Mouse (Mus musculus) heart, embryonic 15.5 days (tissue): Measurements from ENCODE around the gene Smarcd3. TPM values are rescaled to one million over a fixed set of nuclear protein-coding genes. Genes with fewer than 3 reads are reported as not detected.

Source experiments
- ATAC-seq: fragments of 200-750 bp; cut with Nextera tagmentation; replicated peaks from 2 replicates; pipeline ENCODE4 v1.8.0; 2017; ENCODE audit warnings: low read depth, moderate TSS enrichment; ENCODE audit not compliant: insufficient number of reproducible peaks, insufficient read depth, low FRiP score
- H3K27ac ChIP-seq: fragments of 300-500 bp; sonication (generic); 2 replicates; pipeline ENCODE4 v1.5.1; 2015; ENCODE audit warnings: mild to moderate bottlenecking, inconsistent platforms
- H3K27me3 ChIP-seq: fragments of 300-500 bp; sonication (generic); 2 replicates; pipeline ENCODE4 v1.6.1; 2015; ENCODE audit warnings: inconsistent platforms
- H3K36me3 ChIP-seq: fragments of 300-500 bp; sonication (generic); 2 replicates; pipeline ENCODE4 v1.6.1; 2015; ENCODE audit warnings: mild to moderate bottlenecking, inconsistent platforms
- H3K4me1 ChIP-seq: fragments of 300-500 bp; sonication (generic); replicated peaks from 2 replicates; pipeline ENCODE4 v1.6.1; 2015; ENCODE audit warnings: inconsistent platforms
- H3K4me2 ChIP-seq: fragments of 300-500 bp; sonication (generic); 2 replicates; pipeline ENCODE4 v1.6.1; 2015; ENCODE audit warnings: inconsistent platforms, mild to moderate bottlenecking, moderate library complexity
- H3K4me3 ChIP-seq: fragments of 300-500 bp; sonication (generic); 2 replicates; pipeline ENCODE4 v1.5.1; 2015; ENCODE audit warnings: mild to moderate bottlenecking, inconsistent platforms
- H3K9ac ChIP-seq: fragments of 300-500 bp; sonication (generic); 2 replicates; pipeline ENCODE4 v1.6.1; 2015; ENCODE audit warnings: mild to moderate bottlenecking, inconsistent platforms
- H3K9me3 ChIP-seq: fragments of 300-500 bp; sonication (generic); replicated peaks from 2 replicates; pipeline ENCODE4 v1.6.1; 2016; ENCODE audit warnings: inconsistent platforms
- WGBS: fragments of 180-500 bp; shearing (Covaris S2); methylation state at CpG from one replicate; pipeline ENCODE4 v1.1.7; 2015; ENCODE audit warnings: mixed read lengths; 5-methylcytosine and 5-hydroxymethylcytosine counted together
- polyA plus RNA-seq: library from polyadenylated mRNA; unstranded; fragments of >200 nt; fragmentation: Nextera tagmentation; extraction: Ambion mirVana; gene quantifications from 2 replicates; pipeline ENCODE4 v1.2.1, GENCODE M21; 2015

Gene Smarcd3
- polyA plus RNA-seq, 1 experiment from 2014 or later, result 50.9 TPM

DNA sequence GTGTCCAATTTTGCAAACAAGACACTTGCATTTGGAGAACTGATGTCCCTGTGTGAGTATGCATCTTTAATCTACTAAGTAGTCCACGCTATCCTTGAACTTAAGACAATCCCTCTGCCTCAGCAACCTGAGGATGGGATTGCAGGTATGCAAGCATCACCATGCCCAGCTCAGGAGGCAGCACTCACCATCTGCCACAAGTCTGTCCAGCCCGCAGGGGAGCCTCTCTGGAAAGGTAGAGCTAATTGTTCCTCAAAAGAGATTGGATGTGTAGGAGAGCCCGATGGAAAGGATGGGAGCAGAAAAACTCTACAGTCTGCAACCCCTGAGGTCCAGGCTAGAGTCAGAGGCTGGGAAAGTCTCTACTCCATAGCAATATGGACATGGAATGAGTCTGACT lies 5.3 kb downstream of the Smarcd3 start:
- ATAC-seq, result no peak
- 81% methylated on average over 3 of the region's 3 CpGs for WGBS
- Histone ChIP-seq H3K4me3 (no peak overlapping the region), H3K36me3 (no peaks in the 10 kb centered on the region), H3K9me3 (no peaks in the 10 kb centered on the region), H3K27me3 (peaks cover 28% of the 10 kb centered on the region), H3K4me2 (no peak overlapping the region), H3K27ac (no peak overlapping the region), H3K9ac (no peak overlapping the region), H3K4me1 (peaks cover 6% of the 10 kb centered on the region)

DNA sequence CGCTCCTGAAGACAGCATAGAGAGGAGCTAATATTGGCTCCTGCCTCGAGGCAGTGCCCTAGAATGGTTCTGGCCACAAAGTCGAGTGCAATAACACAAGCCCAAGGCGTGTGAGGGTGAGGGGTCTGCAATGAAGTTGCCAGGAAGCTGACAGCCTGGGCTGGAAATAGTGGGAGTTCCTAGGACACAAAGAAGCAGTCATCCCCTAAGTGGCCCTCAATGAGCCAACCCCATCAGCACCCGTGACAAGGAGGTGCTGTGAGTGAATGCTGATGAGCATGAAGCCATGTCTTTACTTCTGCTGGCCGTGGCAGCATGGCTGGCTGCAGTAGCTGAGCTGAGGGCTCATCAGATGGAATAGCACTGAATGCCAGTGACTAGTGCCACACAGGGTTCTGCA lies 9.1 kb downstream of the Smarcd3 start:
- Histone ChIP-seq H3K4me2 (no peak overlapping the region), H3K36me3 (no peaks in the 10 kb centered on the region), H3K4me1 (peaks cover 16% of the 10 kb centered on the region), H3K27ac (no peak overlapping the region), H3K4me3 (no peak overlapping the region), H3K27me3 (no peaks in the 10 kb centered on the region), H3K9ac (no peak overlapping the region), H3K9me3 (no peaks in the 10 kb centered on the region)
- 64% methylated on average over 6 of the region's 6 CpGs for WGBS
- no peak for ATAC-seq

DNA sequence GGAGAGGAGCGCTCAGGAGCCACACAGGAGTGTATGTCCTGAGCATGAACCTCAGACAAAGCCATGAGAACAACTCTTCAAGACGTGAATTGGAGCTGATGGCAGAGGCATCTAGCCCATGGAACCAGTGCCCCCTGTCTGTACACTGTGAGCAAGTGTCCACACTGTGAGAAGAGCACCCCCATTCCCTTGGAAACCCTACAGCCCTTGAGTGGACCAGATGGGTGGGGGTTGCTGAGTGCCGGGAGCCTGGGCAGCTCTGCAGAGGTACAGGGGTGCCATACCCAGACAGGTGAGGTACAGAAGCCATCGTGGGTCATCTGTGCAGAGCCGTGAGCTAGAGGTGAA lies 11.9 kb downstream of the Smarcd3 start:
- Histone ChIP-seq H3K36me3 (no peaks in the 10 kb centered on the region), H3K4me3 (no peak overlapping the region), H3K4me2 (no peak overlapping the region), H3K9ac (no peak overlapping the region), H3K27me3 (no peaks in the 10 kb centered on the region), H3K9me3 (no peaks in the 10 kb centered on the region), H3K4me1 (peaks cover 29% of the 10 kb centered on the region), H3K27ac (no peak overlapping the region)
- WGBS, result 68% methylated on average over 5 of the region's 5 CpGs
- ATAC-seq, result no peak

- Histone ChIP-seq H3K9me3 (no peaks in the 10 kb centered on the region), H3K4me3 (no peak overlapping the region), H3K4me2 (no peak overlapping the region), H3K36me3 (no peaks in the 10 kb centered on the region), H3K4me1 (peaks cover 30% of the 10 kb centered on the region), H3K9ac (no peak overlapping the region), H3K27me3 (no peaks in the 10 kb centered on the region), H3K27ac (0 out of 2 replicates have a peak overlapping the region, but pooled peaks have one; percentile 5)
- ATAC-seq, result peak; percentile 32; the same call in 1 of the 2 replicates
- 41% methylated on average over 7 of the region's 7 CpGs for WGBS
Measured at GRCm38 (mm10) chr5:24611366-24612301, 12.6 kb downstream of the Smarcd3 start.

- Histone ChIP-seq H3K9ac (no peak overlapping the region), H3K4me2 (no peak overlapping the region), H3K4me3 (no peak overlapping the region), H3K9me3 (no peaks in the 10 kb centered on the region), H3K27ac (no peak overlapping the region), H3K36me3 (no peaks in the 10 kb centered on the region), H3K27me3 (no peaks in the 10 kb centered on the region), H3K4me1 (peaks cover 47% of the 10 kb centered on the region)
- ATAC-seq, result no peak
- 7% methylated on average over 5 of the region's 5 CpGs for WGBS
Measured at GRCm38 (mm10) chr5:24609388-24609787, 14.8 kb downstream of the Smarcd3 start.

DNA sequence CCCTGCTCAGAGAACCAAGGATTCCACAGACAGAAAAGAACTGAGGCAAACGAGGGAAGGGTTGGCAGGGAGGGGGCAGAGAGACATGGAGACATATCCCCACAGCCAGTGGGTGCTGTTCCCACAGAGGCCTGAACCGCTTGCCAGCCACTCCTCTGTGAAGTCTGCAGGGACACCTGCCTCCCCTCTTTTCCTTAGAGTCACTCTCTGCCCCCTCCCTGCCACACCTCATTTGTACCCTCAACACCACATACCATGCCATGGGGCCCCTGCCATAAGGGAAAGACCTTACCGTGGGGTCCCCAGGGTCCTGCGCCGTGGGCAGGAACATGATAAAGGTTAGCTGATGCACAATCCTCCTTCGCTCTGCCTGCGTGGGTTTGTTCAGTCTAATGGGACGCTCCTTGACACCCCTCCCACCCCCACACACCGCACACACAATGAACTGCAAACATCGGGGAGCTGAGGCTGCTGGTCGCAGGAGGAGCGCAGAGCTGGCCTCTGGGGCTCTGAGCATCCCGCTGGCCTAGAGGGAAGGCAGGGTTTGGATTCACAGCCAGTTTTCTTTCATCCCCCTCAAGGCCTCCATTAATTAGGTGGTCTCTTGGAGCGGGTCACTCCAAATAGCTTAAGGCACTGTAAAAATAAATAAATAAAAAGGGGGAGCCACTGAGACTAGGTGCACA lies 18.1 kb downstream of the Smarcd3 start:
- 43% methylated on average over 14 of the region's 14 CpGs for WGBS
- peak overlapping the region; percentile 100 for H3K27ac ChIP-seq

GRCm38 (mm10) chr5:24605321-24605979 lies 18.8 kb downstream of the Smarcd3 start:
- no peak for ATAC-seq
- H3K9ac ChIP-seq, result peak overlapping the region; percentile 82
- WGBS, result 10% methylated on average over 6 of the region's 6 CpGs
- no peaks in the 10 kb centered on the region for H3K9me3 ChIP-seq
- H3K36me3 ChIP-seq, result no peaks in the 10 kb centered on the region
- H3K27me3 ChIP-seq, result no peaks in the 10 kb centered on the region
- peak overlapping the region; percentile 71 for H3K4me3 ChIP-seq
- H3K4me1 ChIP-seq, result peaks cover 65% of the 10 kb centered on the region
- peak overlapping the region; percentile 100 for H3K27ac ChIP-seq
- H3K4me2 ChIP-seq, result peak overlapping the region; percentile 85

More for the DNA sequence above, 18.1 kb downstream of the Smarcd3 start:
- Histone ChIP-seq H3K4me1 (peaks cover 58% of the 10 kb centered on the region), H3K9me3 (no peaks in the 10 kb centered on the region), H3K9ac (peak overlapping the region; percentile 33; the same call in 1 of the 2 replicates), H3K36me3 (no peaks in the 10 kb centered on the region), H3K4me2 (peak overlapping the region; percentile 85), H3K27me3 (no peaks in the 10 kb centered on the region), H3K4me3 (peak overlapping the region; percentile 71)
- no peak for ATAC-seq

DNA sequence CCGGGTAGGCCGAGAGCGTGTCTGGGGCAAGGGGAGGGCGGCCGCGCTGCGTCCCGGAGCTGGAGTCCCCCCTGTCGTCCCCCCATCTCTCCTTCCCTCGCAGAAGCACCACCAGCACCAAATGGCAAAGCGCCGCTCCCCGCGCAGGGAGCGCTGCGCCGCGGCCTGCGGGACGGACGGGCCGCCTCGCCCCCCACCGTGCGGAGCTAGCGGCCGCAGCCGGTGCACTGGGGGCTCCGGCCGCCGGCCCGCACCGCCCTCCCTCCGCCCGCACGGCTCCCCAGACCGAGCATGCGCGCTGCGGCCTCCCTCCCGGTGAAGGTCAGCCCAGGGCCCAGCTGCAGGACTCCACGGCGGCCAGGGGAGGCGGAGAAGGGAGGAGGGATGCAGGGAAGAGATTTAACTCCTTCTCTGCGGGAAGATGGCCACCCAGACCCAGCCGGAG lies 19.5 kb downstream of the Smarcd3 start:
- H3K9ac ChIP-seq, result peak overlapping the region; percentile 82
- no peaks in the 10 kb centered on the region for H3K36me3 ChIP-seq
- peak overlapping the region; percentile 71 for H3K4me3 ChIP-seq
- H3K27ac ChIP-seq, result peak overlapping the region; percentile 100
- no peaks in the 10 kb centered on the region for H3K9me3 ChIP-seq
- no peaks in the 10 kb centered on the region for H3K27me3 ChIP-seq
- peak overlapping the region; percentile 85 for H3K4me2 ChIP-seq
- ATAC-seq, result peak; percentile 74
- peaks cover 67% of the 10 kb centered on the region for H3K4me1 ChIP-seq
- WGBS, result 1% methylated on average over 46 of the region's 46 CpGs

- peak overlapping the region; percentile 85 for H3K4me2 ChIP-seq
- H3K9me3 ChIP-seq, result no peaks in the 10 kb centered on the region
- peak overlapping the region; percentile 100 for H3K27ac ChIP-seq
- no peaks in the 10 kb centered on the region for H3K27me3 ChIP-seq
- H3K4me3 ChIP-seq, result peak overlapping the region; percentile 71
- H3K4me1 ChIP-seq, result peaks cover 67% of the 10 kb centered on the region
- no peaks in the 10 kb centered on the region for H3K36me3 ChIP-seq
- ATAC-seq, result no peak
- WGBS, result 15% methylated on average over 12 of the region's 12 CpGs
- H3K9ac ChIP-seq, result peak overlapping the region; percentile 82
Measured at GRCm38 (mm10) chr5:24604080-24604655, 20.0 kb downstream of the Smarcd3 start.

- 55% methylated on average over 8 of the region's 8 CpGs for WGBS
- H3K36me3 ChIP-seq, result no peaks in the 10 kb centered on the region
- H3K4me3 ChIP-seq, result peak overlapping the region; percentile 83
- H3K9me3 ChIP-seq, result no peaks in the 10 kb centered on the region
- no peak for ATAC-seq
- H3K4me1 ChIP-seq, result peaks cover 67% of the 10 kb centered on the region
- peak overlapping the region; percentile 85 for H3K4me2 ChIP-seq
- H3K27ac ChIP-seq, result peak overlapping the region; percentile 100
- H3K9ac ChIP-seq, result peak overlapping the region; percentile 87
- no peaks in the 10 kb centered on the region for H3K27me3 ChIP-seq
Measured at GRCm38 (mm10) chr5:24603431-24604010, 20.7 kb downstream of the Smarcd3 start.
